In the genomic region with DNA sequence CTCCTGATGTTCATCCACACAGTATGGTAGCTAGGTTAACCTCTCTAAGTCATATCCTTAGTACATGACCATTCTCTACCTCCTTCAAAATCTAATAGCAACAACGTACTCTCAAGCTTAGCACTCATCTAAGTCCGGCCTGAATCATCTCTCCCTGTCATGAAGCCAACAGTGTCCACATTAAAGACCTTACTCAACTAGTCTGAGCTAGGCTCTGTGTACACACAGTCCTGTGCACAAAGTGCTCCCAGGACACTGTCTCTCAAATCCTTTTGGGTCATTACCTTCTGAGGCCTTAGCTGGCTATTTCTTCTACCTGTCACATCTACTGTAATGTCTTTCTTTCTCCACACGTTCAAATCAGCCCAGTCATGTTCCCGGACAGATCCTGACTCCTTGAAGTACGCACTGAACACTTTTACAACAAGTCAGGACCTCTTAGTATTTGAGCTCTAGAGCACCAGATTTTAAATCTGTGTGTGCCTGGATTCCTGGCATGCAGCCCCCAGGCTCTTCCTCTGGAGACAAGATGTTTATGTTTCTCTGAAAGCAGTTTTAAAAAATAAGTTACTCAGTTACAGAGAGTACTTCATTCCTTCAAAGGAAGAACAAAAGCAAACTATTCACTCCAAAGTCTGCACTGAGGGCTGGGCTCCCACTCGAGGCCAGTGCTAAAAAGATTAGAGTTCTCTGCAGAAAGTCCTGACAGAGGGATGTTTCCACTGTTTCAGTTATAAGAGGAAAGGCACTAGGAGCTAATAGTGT, we compare ENCODE assay signal across 15 mouse cellular contexts. TPM values are rescaled to one million over a fixed set of nuclear protein-coding genes. Genes with fewer than 3 reads are reported as not detected.
DNase-seq lines count a peak whose midpoint lies in the region; ATAC-seq and TF ChIP-seq lines count a peak whose summit lies in the region.
"Had no signal": no experiment of that assay in that cellular context is flagged by ENCODE, and none has a peak within 500 bp of the region (broad histone marks: within the 10 kb centered on the region; RNA-seq: fewer than 3 reads in every experiment).

No protein-coding gene starts in this region.

- no peaks in the 10 kb centered on the region for H3K36me3 ChIP-seq in intestine, embryonic 14.5 days (ENCODE audit: control insufficient read depth, insufficient read depth, low read length)
- no peaks in the 10 kb centered on the region for H3K36me3 ChIP-seq in intestine, postnatal 0 days (ENCODE audit: control insufficient read depth, insufficient read depth)
- H3K36me3 ChIP-seq: heart, embryonic 12.5 days; midbrain, embryonic 13.5 days; stomach, embryonic 15.5 days had no signal

- no peak for TF ChIP-seq CTCF in intestine, postnatal 0 days (IDR thresholded peaks at IDR 0.05; ENCODE audit: low read depth)

- H3K4me3 ChIP-seq in intestine, embryonic 14.5 days (ENCODE audit: low read depth, low read length), result no peak overlapping the region
- H3K4me3 ChIP-seq in intestine, postnatal 0 days (ENCODE audit: low read depth, low read length), result no peak overlapping the region
- H3K4me3 ChIP-seq: heart, embryonic 12.5 days; midbrain, embryonic 13.5 days; stomach, embryonic 15.5 days had no signal

- 42% methylated on average over 6 of the region's 6 CpGs for whole genome bisulfite sequencing in intestine, embryonic 14.5 days
- WGBS in intestine, postnatal 0 days, result 52% methylated on average over 6 of the region's 6 CpGs

- no peaks in the 10 kb centered on the region for H3K27me3 ChIP-seq in intestine, embryonic 14.5 days (replicated peaks; ENCODE audit: control insufficient read depth, insufficient read depth, low read length)
- H3K27me3 ChIP-seq in intestine, postnatal 0 days (replicated peaks; ENCODE audit: control insufficient read depth, insufficient read depth, low read length), result no peaks in the 10 kb centered on the region
- H3K27me3 ChIP-seq: heart, embryonic 12.5 days; midbrain, embryonic 13.5 days; stomach, embryonic 15.5 days had no signal

- peaks cover 9% of the 10 kb centered on the region for H3K4me1 ChIP-seq in intestine, embryonic 14.5 days (replicated peaks; ENCODE audit: control insufficient read depth, insufficient read depth, low read length)
- peaks cover 6% of the 10 kb centered on the region; the same call in 1 of the 2 replicates for H3K4me1 ChIP-seq in intestine, postnatal 0 days (replicated peaks; ENCODE audit: control insufficient read depth, insufficient read depth, low read length)
- H3K4me1 ChIP-seq: heart, embryonic 12.5 days; stomach, embryonic 15.5 days had no signal

- no peaks in the 10 kb centered on the region for H3K9me3 ChIP-seq in intestine, embryonic 14.5 days (ENCODE audit: control insufficient read depth, low read length)
- H3K9me3 ChIP-seq in intestine, postnatal 0 days (ENCODE audit: control insufficient read depth), result no peaks in the 10 kb centered on the region
- H3K9me3 ChIP-seq: heart, embryonic 12.5 days; midbrain, embryonic 13.5 days; stomach, embryonic 15.5 days had no signal

- peak overlapping the region; percentile 9; the same call in 1 of the 2 replicates for H3K27ac ChIP-seq in intestine, embryonic 14.5 days (ENCODE audit: low read depth)
- H3K27ac ChIP-seq in intestine, postnatal 0 days (ENCODE audit: low read depth, low read length), result no peak overlapping the region
- H3K27ac ChIP-seq: stomach, embryonic 15.5 days had no signal

- H3K9ac ChIP-seq in intestine, embryonic 14.5 days (ENCODE audit: low read length), result no peak overlapping the region
- H3K9ac ChIP-seq in intestine, postnatal 0 days (ENCODE audit: low read depth, low read length), result no peak overlapping the region
- H3K9ac ChIP-seq: heart, embryonic 12.5 days; midbrain, embryonic 13.5 days; stomach, embryonic 15.5 days had no signal

- DNase-seq in intestine, embryonic 14.5 days (ENCODE audit: low spot score), result no peak
- DNase-seq in lung, postnatal 10 days, result peak; percentile 4
- DNase-seq in lung, postnatal 25 days (ENCODE audit: low spot score), result no peak
- peak; percentile 41 to 46 for DNase-seq in kidney, postnatal 36 days
- DNase-seq in heart, adult 9 months (ENCODE audit: low spot score in 2 of 2), result no peak
- DNase-seq in ovary, adult 18-20 months (ENCODE audit: low spot score), result no peak
- no peak for DNase-seq in right cerebral cortex, postnatal 14 days
- DNase-seq: adrenal gland, adult 2 months; cerebellum, adult 18-20 months; gastrocnemius, postnatal 25 days; lung, adult 2 months had no signal

- no peak for ATAC-seq in intestine, embryonic 14.5 days (replicated peaks; ENCODE audit: low FRiP score, low TSS enrichment, low read depth)
- no peak for ATAC-seq in intestine, postnatal 0 days
- ATAC-seq: midbrain, embryonic 13.5 days had no signal

- no peak overlapping the region for H3K4me2 ChIP-seq in intestine, embryonic 14.5 days (ENCODE audit: low read length)
- H3K4me2 ChIP-seq in intestine, postnatal 0 days (replicated peaks; ENCODE audit: low read depth), result no peak overlapping the region
- H3K4me2 ChIP-seq: heart, embryonic 12.5 days; midbrain, embryonic 13.5 days; stomach, embryonic 15.5 days had no signal

RNA-seq across cellular contexts. Expression of a gene that starts 7.5 kb away (rescaled TPM):
- 9.3 and 11.0 TPM in 2 replicates for polyA plus RNA-seq in intestine, embryonic 14.5 days (2014; fragmentation: Nextera tagmentation; extraction: Ambion mirVana)
- polyA plus RNA-seq in intestine, postnatal 0 days (2015; fragmentation: Nextera tagmentation; extraction: Ambion mirVana), result 5.6 and 6.5 TPM in 2 replicates

RNA-seq across cellular contexts. Expression of a gene that starts 36.9 kb away (rescaled TPM):
- polyA plus RNA-seq in intestine, embryonic 14.5 days (2014; fragmentation: Nextera tagmentation; extraction: Ambion mirVana), result 13.0 TPM in 2 replicates
- 4.8 and 5.3 TPM in 2 replicates for polyA plus RNA-seq in intestine, postnatal 0 days (2015; fragmentation: Nextera tagmentation; extraction: Ambion mirVana)

Comparison
In these comparisons a context has a peak if more than half of its experiments do, and no peak if none do; other contexts are left out.
1. DNase-seq: peak in lung, postnatal 10 days (single experiment) and kidney, postnatal 36 days (2 of 2); none in intestine, embryonic 14.5 days (single experiment), lung, postnatal 25 days (single experiment), heart, adult 9 months (0 of 2), ovary, adult 18-20 months (single experiment) and right cerebral cortex, postnatal 14 days (single experiment).